Mouse (Mus musculus) kidney, postnatal 0 days (tissue): ENCODE data around the gene Stk16. TPM values are rescaled to one million over a fixed set of nuclear protein-coding genes. Genes with fewer than 3 reads are reported as not detected.

Source experiments
- ATAC-seq: fragments of 200-750 bp; cut with Nextera tagmentation; replicated peaks from 2 replicates; pipeline ENCODE4 v1.8.0; 2017; ENCODE audit warnings: low read depth, moderate number of reproducible peaks, moderate TSS enrichment, moderate library complexity; ENCODE audit not compliant: low FRiP score
- DNase-seq: peaks from one replicate; pipeline ENCODE4 v3.0.0-alpha.2; 2016; ENCODE audit warnings: low spot score
- H3K27ac ChIP-seq: fragments of 300-500 bp; sonication (generic); 2 replicates; pipeline ENCODE4 v1.5.1; 2014; ENCODE audit warnings: mild to moderate bottlenecking
- H3K27me3 ChIP-seq: fragments of 300-500 bp; sonication (generic); 2 replicates; pipeline ENCODE4 v1.6.1; 2014; ENCODE audit warnings: low read length, mixed read lengths; ENCODE audit not compliant: insufficient read depth
- H3K36me3 ChIP-seq: fragments of 300-500 bp; sonication (generic); 2 replicates; pipeline ENCODE4 v1.6.1; 2014; ENCODE audit warnings: low read length, mixed read lengths; ENCODE audit not compliant: insufficient read depth
- H3K4me1 ChIP-seq: fragments of 300-500 bp; sonication (generic); replicated peaks from 2 replicates; pipeline ENCODE4 v1.6.1; 2014; ENCODE audit warnings: antibody characterized with exemption, low read length, mixed read lengths; ENCODE audit not compliant: insufficient read depth
- H3K4me2 ChIP-seq: fragments of 300-500 bp; sonication (generic); 2 replicates; pipeline ENCODE4 v1.6.1; 2014; ENCODE audit warnings: mild to moderate bottlenecking, low read length, moderate library complexity, mixed read lengths
- H3K4me3 ChIP-seq: fragments of 300-500 bp; sonication (generic); replicated peaks from 2 replicates; pipeline ENCODE4 v1.5.1; 2014; ENCODE audit warnings: low read depth, low read length
- H3K9ac ChIP-seq: fragments of 300-500 bp; sonication (generic); 2 replicates; pipeline ENCODE4 v1.6.1; 2014; ENCODE audit warnings: low read depth, low read length
- H3K9me3 ChIP-seq: fragments of 300-500 bp; sonication (generic); replicated peaks from 2 replicates; pipeline ENCODE4 v1.6.1; 2016; ENCODE audit warnings: low read length, inconsistent platforms, mixed read lengths
- CTCF ChIP-seq: IDR thresholded peaks from 2 replicates; pipeline ENCODE4 v1.5.1; 2016; ENCODE audit warnings: antibody characterized with exemption, low read depth, mild to moderate bottlenecking, moderate library complexity
- WGBS: fragments of 180-500 bp; shearing (Covaris S2); extraction: QIAGEN DNeasy Blood & Tissue Kit; methylation state at CpG from one replicate; pipeline ENCODE4 v1.1.7; 2014; 5-methylcytosine and 5-hydroxymethylcytosine counted together
- polyA plus RNA-seq: library from polyadenylated mRNA; unstranded; fragments of >200 nt; fragmentation: Nextera tagmentation; extraction: Ambion mirVana; gene quantifications from 2 replicates; pipeline ENCODE4 v1.2.1, GENCODE M21; 2015

Gene Stk16
- polyA plus RNA-seq, 1 experiment from 2014 or later, result 114 TPM

- H3K27me3 ChIP-seq, result peaks cover 10% of the 10 kb centered on the region; the same call in 1 of the 2 replicates
- H3K4me2 ChIP-seq, result peak overlapping the region; percentile 97
- peaks cover 23% of the 10 kb centered on the region for H3K36me3 ChIP-seq
- H3K4me1 ChIP-seq, result peaks cover 13% of the 10 kb centered on the region; the same call in 1 of the 2 replicates
- no peak for ATAC-seq
- DNase-seq, result no peak
- peak overlapping the region; percentile 64 for H3K9ac ChIP-seq
- no peak for TF ChIP-seq CTCF
- WGBS, result 2% methylated on average over 6 of the region's 6 CpGs
- no peaks in the 10 kb centered on the region for H3K9me3 ChIP-seq
- H3K4me3 ChIP-seq, result peak overlapping the region; percentile 56
- H3K27ac ChIP-seq, result peak overlapping the region; percentile 80; the same call in 1 of the 2 replicates
These were observed 7.2 kb downstream of the Stk16 start for GRCm38 (mm10) chr1:75217893-75218226.

- peak overlapping the region; percentile 64 for H3K9ac ChIP-seq
- peak overlapping the region; percentile 80 for H3K27ac ChIP-seq
- no peak for TF ChIP-seq CTCF
- H3K36me3 ChIP-seq, result peaks cover 18% of the 10 kb centered on the region; the same call in 1 of the 2 replicates
- WGBS, result 1% methylated on average over 38 of the region's 38 CpGs
- ATAC-seq (no peak; the same call in 1 of the 2 replicates), DNase-seq (no peak)
- H3K4me2 ChIP-seq, result peak overlapping the region; percentile 97
- peaks cover 10% of the 10 kb centered on the region; the same call in 1 of the 2 replicates for H3K27me3 ChIP-seq
- H3K4me1 ChIP-seq, result peaks cover 10% of the 10 kb centered on the region; the same call in 1 of the 2 replicates
- H3K9me3 ChIP-seq, result no peaks in the 10 kb centered on the region
- H3K4me3 ChIP-seq, result peak overlapping the region; percentile 56
These were observed 7.8 kb downstream of the Stk16 start for GRCm38 (mm10) chr1:75218227-75219001.

GRCm38 (mm10) chr1:75219078-75219477 is 8.4 kb downstream of the Stk16 start:
- peak overlapping the region; percentile 56 for H3K4me3 ChIP-seq
- no peaks in the 10 kb centered on the region for H3K9me3 ChIP-seq
- TF ChIP-seq CTCF, result peak; percentile 31
- H3K4me2 ChIP-seq, result peak overlapping the region; percentile 97
- H3K36me3 ChIP-seq, result peaks cover 11% of the 10 kb centered on the region; the same call in 1 of the 2 replicates
- DNase-seq (peak; percentile 77), ATAC-seq (peak; percentile 88)
- H3K27ac ChIP-seq, result peak overlapping the region; percentile 80; the same call in 1 of the 2 replicates
- H3K27me3 ChIP-seq, result peaks cover 10% of the 10 kb centered on the region; the same call in 1 of the 2 replicates
- WGBS, result under 1% methylated on average over 24 of the region's 24 CpGs
- H3K4me1 ChIP-seq, result peaks cover 10% of the 10 kb centered on the region; the same call in 1 of the 2 replicates
- H3K9ac ChIP-seq, result peak overlapping the region; percentile 64

GRCm38 (mm10) chr1:75219531-75219930 is 8.9 kb downstream of the Stk16 start, which contains the start of gene Tuba4a:
TSS of gene Tuba4a (minus strand) at chr1:75219865.
- under 1% methylated on average over 34 of the region's 34 CpGs for WGBS

GRCm38 (mm10) chr1:75221538-75221937 is 10.9 kb downstream of the Stk16 start:
- DNase-seq (no peak), ATAC-seq (no peak)
- Histone ChIP-seq H3K27ac (no peak overlapping the region), H3K9ac (no peak overlapping the region), H3K4me3 (no peak overlapping the region), H3K36me3 (no peaks in the 10 kb centered on the region), H3K9me3 (no peaks in the 10 kb centered on the region), H3K4me2 (no peak overlapping the region), H3K27me3 (peaks cover 10% of the 10 kb centered on the region; the same call in 1 of the 2 replicates), H3K4me1 (peaks cover 10% of the 10 kb centered on the region; the same call in 1 of the 2 replicates)
- TF ChIP-seq CTCF, result no peak
- 65% methylated on average over 3 of the region's 3 CpGs for WGBS

More at GRCm38 (mm10) chr1:75219531-75219930, 8.9 kb downstream of the Stk16 start, which contains the start of gene Tuba4a:
- Histone ChIP-seq H3K4me3 (peak within 1 kb of the TSS; percentile 56), H3K27me3 (peaks cover 10% of the 10 kb centered on the region; the same call in 1 of the 2 replicates), H3K4me2 (peak within 1 kb of the TSS; percentile 97), H3K36me3 (peaks cover 11% of the 10 kb centered on the region; the same call in 1 of the 2 replicates), H3K9ac (peak within 1 kb of the TSS; percentile 64), H3K9me3 (no peaks in the 10 kb centered on the region), H3K27ac (peak within 1 kb of the TSS; percentile 80), H3K4me1 (peaks cover 10% of the 10 kb centered on the region; the same call in 1 of the 2 replicates)
- ATAC-seq (peak; percentile 59), DNase-seq (peak; percentile 33)
- TF ChIP-seq CTCF, result peak; percentile 35

- H3K4me3 ChIP-seq, result no peak overlapping the region
- no peaks in the 10 kb centered on the region for H3K36me3 ChIP-seq
- H3K4me2 ChIP-seq, result no peak overlapping the region
- no peaks in the 10 kb centered on the region for H3K9me3 ChIP-seq
- TF ChIP-seq CTCF, result no peak
- DNase-seq (no peak), ATAC-seq (no peak)
- H3K9ac ChIP-seq, result no peak overlapping the region
- no peak overlapping the region for H3K27ac ChIP-seq
- peaks cover 10% of the 10 kb centered on the region; the same call in 1 of the 2 replicates for H3K27me3 ChIP-seq
- 77% methylated on average over 6 of the region's 6 CpGs for WGBS
- peaks cover 10% of the 10 kb centered on the region; the same call in 1 of the 2 replicates for H3K4me1 ChIP-seq
These were observed 12.3 kb downstream of the Stk16 start for GRCm38 (mm10) chr1:75222926-75223325.
